Comparison of ENCODE assay signal across 8 mouse cellular contexts in genomic region chr17:23193441-23193840, GRCm38 (mm10). TPM values are rescaled to one million over a fixed set of nuclear protein-coding genes. Genes with fewer than 3 reads are reported as not detected.
DNase-seq lines count a peak whose midpoint lies in the region; ATAC-seq and TF ChIP-seq lines count a peak whose summit lies in the region.

No protein-coding gene starts in this region.

- no peaks in the 10 kb centered on the region for H3K27me3 ChIP-seq in embryonic facial prominence, embryonic 11.5 days (ENCODE audit: control insufficient read depth, insufficient read depth, low read length)
- H3K27me3 ChIP-seq in heart, adult 2 months (ENCODE audit: control insufficient read depth, insufficient read depth, low read length) = no peaks in the 10 kb centered on the region
- no peaks in the 10 kb centered on the region for H3K27me3 ChIP-seq in kidney, adult 2 months (replicated peaks; ENCODE audit: control insufficient read depth, insufficient read depth, low read length)
- no peaks in the 10 kb centered on the region for H3K27me3 ChIP-seq in midbrain, postnatal 0 days (ENCODE audit: insufficient read depth, low read length)
- H3K27me3 ChIP-seq in splenic B cell, adult 2 months (ENCODE audit: control insufficient read depth, insufficient read depth, low read length, poor library complexity, severe bottlenecking) = no peaks in the 10 kb centered on the region; the same call in 1 of the 2 replicates

- H3K4me1 ChIP-seq in embryonic facial prominence, embryonic 11.5 days (ENCODE audit: control insufficient read depth, insufficient read depth, low read length) = no peaks in the 10 kb centered on the region
- H3K4me1 ChIP-seq in heart, adult 2 months (ENCODE audit: control insufficient read depth, insufficient read depth, low read length) = no peaks in the 10 kb centered on the region; the same call in 1 of the 2 replicates
- H3K4me1 ChIP-seq in kidney, adult 2 months (ENCODE audit: control insufficient read depth, insufficient read depth, low read length) = no peaks in the 10 kb centered on the region
- no peaks in the 10 kb centered on the region; the same call in 1 of the 2 replicates for H3K4me1 ChIP-seq in midbrain, postnatal 0 days (ENCODE audit: insufficient read depth, low read length)

- under 1% methylated on average over 11 of the region's 11 CpGs for WGBS in embryonic facial prominence, embryonic 11.5 days
- WGBS in heart, adult 2 months = under 1% methylated on average over 11 of the region's 11 CpGs
- WGBS in kidney, adult 2 months = under 1% methylated on average over 11 of the region's 11 CpGs
- 0% methylated on average over 11 of the region's 11 CpGs for WGBS in midbrain, postnatal 0 days

- H3K36me3 ChIP-seq in embryonic facial prominence, embryonic 11.5 days (replicated peaks; ENCODE audit: control insufficient read depth, insufficient read depth, low read depth, low read length) = no peaks in the 10 kb centered on the region
- no peaks in the 10 kb centered on the region; the same call in 1 of the 2 replicates for H3K36me3 ChIP-seq in heart, adult 2 months (ENCODE audit: control insufficient read depth, insufficient read depth, low read length)
- H3K36me3 ChIP-seq in kidney, adult 2 months (ENCODE audit: control insufficient read depth, insufficient read depth, low read length) = no peaks in the 10 kb centered on the region; the same call in 1 of the 2 replicates
- H3K36me3 ChIP-seq in midbrain, postnatal 0 days (ENCODE audit: insufficient read depth, low read length) = no peaks in the 10 kb centered on the region
- no peaks in the 10 kb centered on the region for H3K36me3 ChIP-seq in splenic B cell, adult 2 months (ENCODE audit: control insufficient read depth, insufficient read depth, low read length, poor library complexity, severe bottlenecking)

- no peak for TF ChIP-seq POLR2A in heart, adult 2 months (IDR thresholded peaks at IDR 0.05; ENCODE audit: insufficient read depth, low read depth, low read length)
- TF ChIP-seq POLR2A in kidney, adult 2 months (IDR thresholded peaks at IDR 0.05; ENCODE audit: low read depth, low read length) = no peak

- no peaks in the 10 kb centered on the region for H3K9me3 ChIP-seq in embryonic facial prominence, embryonic 11.5 days (replicated peaks; ENCODE audit: control insufficient read depth, low read length)
- no peaks in the 10 kb centered on the region for H3K9me3 ChIP-seq in midbrain, postnatal 0 days (ENCODE audit: low read length)

- H3K27ac ChIP-seq in embryonic facial prominence, embryonic 11.5 days (replicated peaks; ENCODE audit: low read depth, low read length) = no peak overlapping the region
- peak overlapping the region; percentile 73 for H3K27ac ChIP-seq in heart, adult 2 months
- H3K27ac ChIP-seq in kidney, adult 2 months (ENCODE audit: insufficient read depth, low read depth, low read length) = no peak overlapping the region
- 0 out of 2 replicates have a peak overlapping the region, but pooled peaks have one; percentile 32 for H3K27ac ChIP-seq in midbrain, postnatal 0 days (ENCODE audit: low read depth, low read length)

- no peak for TF ChIP-seq EP300 in heart, adult 2 months (IDR thresholded peaks at IDR 0.05; ENCODE audit: insufficient read depth, low read depth, low read length)

- peak; percentile 89 for DNase-seq in A20 (ENCODE audit: low read depth, low spot score)
- peak; percentile 63 for DNase-seq in adrenal gland, postnatal 10 days
- peak; percentile 60 for DNase-seq in embryonic facial prominence, embryonic 11.5 days (ENCODE audit: low spot score)
- DNase-seq in heart, adult 2 months = peak; percentile 56 to 66
- DNase-seq in kidney, adult 2 months = peak; percentile 61
- DNase-seq in liver = peak; percentile 68
- peak; percentile 60 for DNase-seq in midbrain, postnatal 0 days (ENCODE audit: low spot score)
- DNase-seq in splenic B cell, adult 2 months (ENCODE audit: low read depth, low spot score) = peak; percentile 54

- no peaks in the 10 kb centered on the region for H3K79me2 ChIP-seq in heart, adult 2 months (replicated peaks; ENCODE audit: control insufficient read depth, insufficient read depth, low read length)

- peak; percentile 92 for ATAC-seq in embryonic facial prominence, embryonic 11.5 days (replicated peaks; ENCODE audit: insufficient number of reproducible peaks, low FRiP score, low TSS enrichment, low read depth)
- ATAC-seq in midbrain, postnatal 0 days (ENCODE audit: low FRiP score) = peak; percentile 87

- H3K9ac ChIP-seq in embryonic facial prominence, embryonic 11.5 days (replicated peaks; ENCODE audit: low read length) = peak overlapping the region; percentile 50
- peak overlapping the region; percentile 33 for H3K9ac ChIP-seq in heart, adult 2 months (ENCODE audit: low read depth, low read length)
- H3K9ac ChIP-seq in midbrain, postnatal 0 days (replicated peaks; ENCODE audit: low read length, poor library complexity, severe bottlenecking) = 0 out of 2 replicates have a peak overlapping the region, but pooled peaks have one; percentile 39

- peak overlapping the region; percentile 52 for H3K4me2 ChIP-seq in embryonic facial prominence, embryonic 11.5 days (ENCODE audit: low read depth, low read length)
- peak overlapping the region; percentile 83 for H3K4me2 ChIP-seq in midbrain, postnatal 0 days (ENCODE audit: low read depth, low read length, poor library complexity, severe bottlenecking)

- intact Hi-C loops in heart, adult 2 months (cut with DNase I) = loop anchor here (10.0 kb wide), 2 partner anchors 371 to 839 kb away; partner anchors contain the start of gene Zfp213

- peak; percentile 21; the same call in 1 of the 2 replicates for TF ChIP-seq CTCF in heart, adult 2 months (IDR thresholded peaks at IDR 0.05)
- no peak for TF ChIP-seq CTCF in kidney, adult 2 months (conservative IDR thresholded peaks at IDR 0.05; ENCODE audit: insufficient read depth, insufficient read length, low read depth, low read length)
- TF ChIP-seq CTCF in midbrain, postnatal 0 days (IDR thresholded peaks at IDR 0.05) = no peak

- H3K4me3 ChIP-seq in embryonic facial prominence, embryonic 11.5 days (ENCODE audit: low read depth, low read length) = peak overlapping the region; percentile 36
- peak overlapping the region; percentile 60 for H3K4me3 ChIP-seq in heart, adult 2 months
- peak overlapping the region; percentile 70 for H3K4me3 ChIP-seq in kidney, adult 2 months (ENCODE audit: insufficient read depth, low read depth, low read length)
- peak overlapping the region; percentile 74 for H3K4me3 ChIP-seq in midbrain, postnatal 0 days (ENCODE audit: low read depth, low read length)

RNA-seq across cellular contexts. Expression of gene Zfp40, which starts 0.4 kb away (rescaled TPM):
- total RNA-seq in adrenal gland, postnatal 10 days (2021) = 10 to 100 TPM in 1 of 2 experiments, 1 to 10 TPM in 1; 5.8 to 12.8 TPM
- 17.4 and 19.4 TPM in 2 replicates for polyA plus RNA-seq in embryonic facial prominence, embryonic 11.5 days (2014; fragmentation: Nextera tagmentation; extraction: Ambion mirVana)
- 1 to 10 TPM; 2.9 to 3.6 TPM for total RNA-seq in heart, adult 2 months (2021)
- 0.70 and 2.9 TPM in 2 replicates for polyA plus RNA-seq in heart, adult 2 months (2012; rRNA removed)
- polyA plus RNA-seq in kidney, adult 2 months (2012; rRNA removed) = 0.64 and 1.3 TPM in 2 replicates
- 21.0 and 22.1 TPM in 2 replicates for total RNA-seq in midbrain, postnatal 0 days (2014; rRNA removed)
- polyA plus RNA-seq in midbrain, postnatal 0 days (2015; fragmentation: Nextera tagmentation; extraction: Ambion mirVana) = 19.8 TPM in 2 replicates

Comparison
In these comparisons a context has a peak if more than half of its experiments do, and no peak if none do; other contexts are left out.
1. H3K27ac ChIP-seq: peak in heart, adult 2 months (single experiment) and midbrain, postnatal 0 days (single experiment); none in embryonic facial prominence, embryonic 11.5 days (single experiment) and kidney, adult 2 months (single experiment).
2. Peak in every context shown above with its lines, with median percentiles within 50 percentile points of each other: DNase-seq, H3K4me3 ChIP-seq and H3K9ac ChIP-seq.